Mouse (Mus musculus) left cerebral cortex, postnatal 4 days (tissue): ENCODE measurements around the gene Gm11634. TPM values are rescaled to one million over a fixed set of nuclear protein-coding genes. Genes with fewer than 3 reads are reported as not detected.
"Not testable (repeated sequence)": the region's sequence is repeated elsewhere in the genome, so short reads cannot be mapped to it uniquely, and the experiment has no call there.

Source experiments
- DNase-seq: peaks from one replicate; pipeline ENCODE4 v3.0.0-alpha.2; 2022
- intact Hi-C: fragments of 180-260 bp; cut with DNase I; formaldehyde crosslinking; loops from one replicate; pipeline ENCODE4 v1.15.1; 2025
- total RNA-seq, 2 experiments: library from RNA; stranded (reverse); gene quantifications; 2 replicates each; pipeline ENCODE4 v1.2.3; 2021

Gene Gm11634
- total RNA-seq, 2 experiments from 2014 or later, result not detected

DNA sequence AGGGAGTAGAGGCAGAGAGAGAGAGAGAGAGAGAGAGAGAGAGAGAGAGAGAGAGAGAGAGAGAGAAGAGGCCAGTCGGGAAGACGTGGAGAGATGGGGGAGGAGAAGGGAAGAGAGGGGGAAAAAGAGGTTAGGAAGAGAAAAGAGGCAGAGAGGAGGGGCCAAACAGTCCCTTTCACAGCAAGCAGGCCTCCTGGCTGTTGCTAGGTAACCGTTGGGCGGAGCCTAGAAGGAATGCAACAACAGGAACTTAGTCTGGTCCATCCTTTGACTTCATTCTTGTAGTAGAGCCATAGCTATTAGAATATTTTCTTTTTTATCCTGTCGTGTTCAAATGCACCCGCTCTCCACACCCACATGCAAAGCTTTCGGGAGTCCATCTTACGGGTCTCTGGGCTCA is 18.8 kb upstream of the Gm11634 start:
- intact Hi-C loops, result no loop called here
- DNase-seq, result peak; percentile 43

DNA sequence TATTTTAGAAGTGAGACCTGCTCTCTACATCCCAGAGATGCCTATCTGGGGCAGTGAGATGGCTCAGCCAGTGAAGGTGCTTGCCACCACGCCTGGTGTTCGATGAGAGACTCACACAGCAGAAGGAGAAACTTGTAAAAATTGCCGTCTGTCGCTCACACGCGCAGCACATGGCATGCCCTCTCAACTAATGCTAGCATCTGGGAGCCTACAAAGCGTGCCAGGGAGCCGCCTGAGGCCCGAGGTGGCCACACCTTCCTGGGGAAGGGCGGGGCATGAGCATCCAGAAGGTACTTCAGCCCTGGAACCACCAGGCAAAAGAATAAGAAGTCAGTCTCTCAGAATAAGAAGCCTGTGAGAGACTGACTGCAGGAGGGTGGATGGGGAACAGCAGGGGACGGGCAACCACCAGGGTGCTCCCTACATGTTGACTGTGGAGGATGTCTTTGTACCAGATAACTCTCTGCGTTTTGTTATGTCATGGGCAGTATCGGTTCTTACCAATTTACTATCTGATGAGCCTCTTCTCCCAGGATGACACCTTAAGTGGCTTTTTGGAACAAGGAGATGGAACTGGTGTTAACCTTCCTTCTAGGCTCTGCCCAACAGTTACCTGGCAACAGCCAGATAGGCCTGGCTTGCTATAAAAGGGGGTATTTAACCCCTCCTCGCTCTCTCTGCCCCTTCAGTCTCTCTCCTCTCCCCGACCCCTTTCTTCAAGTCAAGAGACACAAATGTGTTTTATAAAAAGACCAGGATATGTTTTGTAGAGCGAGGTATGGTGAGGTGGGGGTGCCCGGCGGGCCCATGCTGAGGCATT is 18.1 kb upstream of the Gm11634 start:
- intact Hi-C loops, result no loop called here
- DNase-seq, result peak; percentile 50

- intact Hi-C loops, result no loop called here
- no peak for DNase-seq
Measured at GRCm38 (mm10) chr11:101616104-101616503, 17.0 kb upstream of the Gm11634 start.

GRCm38 (mm10) chr11:101615380-101615779 is 16.3 kb upstream of the Gm11634 start:
- intact Hi-C loops, result no loop called here
- DNase-seq, result no peak

DNA sequence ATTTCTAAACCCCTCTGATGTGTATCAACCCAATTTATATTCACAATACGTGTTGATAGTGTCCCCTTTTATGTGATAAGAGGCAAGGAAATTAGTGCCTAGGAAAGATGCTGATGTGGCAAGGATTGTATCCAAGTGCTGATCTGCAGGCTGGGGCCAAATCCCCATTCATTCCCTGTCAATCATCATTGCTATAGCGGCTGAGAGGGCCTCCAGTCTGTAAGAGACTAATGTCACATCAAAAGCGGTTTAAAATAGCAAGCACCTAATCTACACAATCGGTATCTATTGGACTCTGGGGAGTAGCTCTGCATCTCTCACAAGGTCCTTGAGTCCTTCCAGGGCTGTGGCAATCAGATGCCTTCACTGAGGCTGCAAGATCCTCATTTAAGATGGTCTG is 15.1 kb upstream of the Gm11634 start:
- intact Hi-C loops, result no loop called here

DNA sequence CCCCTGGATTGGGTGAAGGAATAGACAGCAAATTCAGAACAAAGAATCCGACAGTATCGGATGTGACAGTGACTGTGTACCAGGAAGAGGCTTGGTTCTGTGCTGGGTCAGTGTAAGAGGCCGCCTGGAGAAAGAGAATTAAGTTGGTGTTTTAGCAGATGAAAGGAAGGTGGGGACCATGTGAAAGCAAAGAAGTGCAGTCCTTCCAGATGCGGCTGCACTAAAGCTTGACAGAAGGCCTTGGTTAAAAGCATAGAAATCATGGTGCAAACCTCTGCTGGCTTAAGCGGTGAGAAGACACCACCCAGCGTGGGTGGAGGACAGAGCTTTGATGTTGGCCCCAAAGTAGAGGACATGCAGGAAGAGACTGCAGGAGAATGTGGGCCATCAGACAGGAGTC is 14.5 kb upstream of the Gm11634 start:
- no peak for DNase-seq
- intact Hi-C loops, result no loop called here

More for the DNA sequence above, 15.1 kb upstream of the Gm11634 start:
- DNase-seq, result no peak

DNA sequence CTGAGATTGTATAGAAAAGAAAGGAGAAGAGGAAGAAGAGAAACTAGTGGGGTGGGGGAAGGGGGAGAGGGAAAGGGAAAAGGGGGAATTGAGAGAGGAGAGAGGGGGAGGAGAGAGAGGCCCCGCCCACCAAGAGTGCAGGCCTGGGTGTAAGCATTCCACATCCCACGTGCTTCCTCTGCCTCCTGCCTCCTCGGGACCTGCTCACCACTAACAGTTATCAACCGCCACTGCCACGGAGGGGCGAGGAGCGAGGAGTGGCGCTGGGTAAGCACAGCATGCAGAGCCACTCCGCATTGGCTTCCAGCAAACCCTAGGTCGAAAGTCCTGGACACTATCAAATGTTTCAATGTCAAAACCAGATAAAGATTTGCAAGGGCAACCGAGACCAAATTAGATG is 11.4 kb upstream of the Gm11634 start:
- DNase-seq, result no peak
- intact Hi-C loops, result no loop called here

DNA sequence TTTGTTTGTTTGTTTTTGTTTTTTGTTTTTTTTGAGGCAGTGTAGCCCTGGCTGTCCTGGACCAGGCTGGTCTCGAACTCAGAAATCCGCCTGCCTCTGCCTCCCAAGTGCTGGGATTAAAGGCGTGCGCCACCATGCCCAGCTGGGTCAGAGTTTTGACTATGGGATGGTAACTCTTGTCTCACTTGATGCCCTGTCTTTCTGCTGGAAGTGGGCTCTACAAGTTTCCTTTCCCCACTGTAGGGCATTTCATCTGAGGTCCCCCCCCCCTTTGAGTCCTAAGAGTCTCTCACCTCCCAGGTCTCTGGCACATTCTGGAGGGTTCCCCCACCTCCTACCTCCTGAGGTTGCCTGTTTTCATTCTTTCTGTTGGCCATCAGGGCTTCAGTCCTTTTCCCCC is 8.1 kb upstream of the Gm11634 start:
- DNase-seq, intact Hi-C loops: not testable (repeated sequence)

GRCm38 (mm10) chr11:101604531-101605453 is 5.7 kb upstream of the Gm11634 start:
- intact Hi-C loops, result not testable (repeated sequence)
- DNase-seq, result peak; percentile 73

DNA sequence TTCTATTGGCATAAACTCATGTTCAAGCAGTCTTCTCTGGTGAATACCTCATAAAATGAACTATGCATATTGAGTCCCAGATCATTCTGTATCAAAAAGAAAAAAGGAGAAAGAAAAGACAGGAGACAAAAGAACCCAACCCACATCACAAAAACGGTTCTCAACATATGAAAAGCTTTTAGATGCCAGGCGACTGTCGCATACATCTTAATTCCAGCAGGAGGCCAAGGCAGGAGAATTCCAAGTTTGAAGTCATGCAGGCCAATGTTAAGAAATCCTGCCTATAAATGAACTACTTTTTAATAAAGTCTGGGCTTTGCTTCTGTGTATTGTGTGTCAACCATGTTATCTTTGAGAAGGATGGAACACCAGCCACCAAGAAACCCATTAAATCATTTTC is 5.1 kb upstream of the Gm11634 start:
- DNase-seq, result no peak

GRCm38 (mm10) chr11:101602491-101602890 is 3.4 kb upstream of the Gm11634 start:
- DNase-seq, result no peak
- intact Hi-C loops, result no loop called here

More for the DNA sequence above, 5.1 kb upstream of the Gm11634 start:
- intact Hi-C loops, result no loop called here

- DNase-seq, result no peak
- intact Hi-C loops, result no loop called here
Measured at GRCm38 (mm10) chr11:101589989-101590624, 8.9 kb downstream of the Gm11634 start.

- peak; percentile 60 for DNase-seq
- intact Hi-C loops, result no loop called here
Measured at GRCm38 (mm10) chr11:101589444-101589843, 9.6 kb downstream of the Gm11634 start.

DNA sequence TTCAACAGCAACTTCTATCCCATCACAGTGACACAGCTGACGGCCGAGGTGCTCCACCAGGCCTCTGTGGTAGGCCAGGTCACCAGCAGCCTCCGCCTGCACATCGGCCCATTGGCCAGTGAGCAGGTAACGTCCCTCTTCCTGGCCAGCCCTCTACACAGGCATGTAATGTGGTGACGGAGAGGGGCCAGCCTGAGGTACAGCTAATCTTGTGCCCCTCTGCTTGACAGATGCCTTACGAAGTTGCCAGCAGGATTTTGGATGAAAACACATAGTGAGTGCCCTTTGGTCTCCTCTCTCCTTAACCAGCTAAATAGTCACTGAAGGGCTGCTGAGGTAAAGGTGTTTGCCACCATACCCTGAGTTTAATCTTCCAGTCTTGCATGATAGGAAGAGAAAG is 10.2 kb downstream of the Gm11634 start:
- no peak for DNase-seq
- intact Hi-C loops, result no loop called here

DNA sequence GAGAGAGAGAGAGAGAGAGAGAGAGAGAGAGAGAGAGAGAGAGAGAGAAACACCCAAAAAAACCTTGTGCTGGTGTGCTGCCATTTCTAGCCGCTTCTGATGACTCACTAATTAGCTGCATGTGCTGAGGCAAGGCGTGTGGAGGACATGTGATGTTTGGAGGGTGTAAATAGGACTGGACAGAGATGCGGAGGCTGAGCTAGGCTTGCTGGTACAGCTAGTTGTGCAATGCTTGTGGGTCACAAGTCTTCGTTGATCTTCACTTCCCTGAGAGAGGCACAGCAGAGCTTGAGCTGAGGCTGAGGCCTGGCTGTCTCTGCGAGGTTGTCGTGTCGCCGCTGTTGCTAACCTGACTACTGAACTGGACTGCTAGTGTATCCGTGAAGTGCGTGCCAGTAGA is 11.4 kb downstream of the Gm11634 start:
- intact Hi-C loops, result no loop called here
- DNase-seq, result no peak

DNA sequence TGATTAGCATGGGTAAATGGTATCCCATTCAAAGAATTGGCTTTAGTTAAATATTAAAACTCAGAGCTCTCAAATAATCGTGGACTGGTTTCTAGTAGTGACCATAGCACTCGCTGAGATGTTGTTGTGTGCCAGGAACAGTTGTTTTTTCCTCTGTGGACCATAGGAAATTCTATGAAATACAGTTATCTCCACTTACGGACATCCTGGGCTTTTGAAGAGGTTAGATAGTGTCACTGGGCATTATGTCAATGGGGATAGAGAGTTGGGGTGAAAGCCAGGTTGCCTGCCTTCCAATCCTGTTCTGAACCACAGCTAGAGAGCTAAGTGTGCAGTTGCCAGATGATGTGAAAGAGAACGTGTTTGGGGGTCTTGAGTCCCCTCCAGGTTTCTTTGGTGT is 13.3 kb downstream of the Gm11634 start:
- intact Hi-C loops, result no loop called here
- DNase-seq, result no peak

- intact Hi-C loops, result not testable (repeated sequence)
Measured at GRCm38 (mm10) chr11:101585031-101585430, 14.0 kb downstream of the Gm11634 start.

DNA sequence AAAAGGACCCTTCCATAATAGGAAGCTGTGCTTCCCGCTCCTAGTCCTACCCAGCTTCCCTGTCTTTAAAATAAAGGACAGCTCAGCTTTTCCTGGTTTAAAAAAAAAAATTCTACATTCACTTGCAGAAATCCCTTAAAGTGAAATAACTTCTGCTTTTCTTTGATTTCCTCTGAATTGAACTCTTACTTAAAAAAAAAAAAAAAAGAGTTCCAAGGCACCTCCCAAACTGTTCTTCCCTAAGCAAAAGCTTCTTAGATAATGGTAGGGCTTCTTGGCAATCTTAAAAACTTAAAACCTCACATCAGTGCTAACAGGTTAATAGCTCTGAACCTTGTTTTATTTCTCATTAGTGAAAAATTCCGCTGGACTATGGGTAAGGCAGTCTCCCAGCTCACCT is 15.9 kb downstream of the Gm11634 start:
- no peak for DNase-seq
- intact Hi-C loops, result no loop called here

More at GRCm38 (mm10) chr11:101585031-101585430, 14.0 kb downstream of the Gm11634 start:
- not testable (repeated sequence) for DNase-seq

- peak; percentile 68 for DNase-seq
- intact Hi-C loops, result no loop called here
Measured at GRCm38 (mm10) chr11:101582054-101583035, 16.7 kb downstream of the Gm11634 start, which contains the start of gene Tmem106a. TSS of gene Tmem106a (plus strand) at chr11:101582242.
